Mouse (Mus musculus): ENCODE measurements around the gene Dgkh. TPM values are rescaled to one million over a fixed set of nuclear protein-coding genes. Genes with fewer than 3 reads are reported as not detected.

The Dgkh gene
- polyA plus RNA-seq, 1 experiment, result not detected

GRCm38 (mm10) chr14:78690883-78691282 is 41.7 kb downstream of the Dgkh start:
- H3K4me1 ChIP-seq (ENCODE audit: control insufficient read depth, insufficient read depth, low read length), result peaks cover 5% of the 10 kb centered on the region; the same call in 1 of the 2 replicates
- 11% methylated on average over 1 of the region's 1 CpGs for WGBS
- H3K27ac ChIP-seq (ENCODE audit: insufficient read depth, low read depth, low read length), result no peak overlapping the region
- H3K4me3 ChIP-seq (ENCODE audit: insufficient read depth, low read depth, low read length), result no peak overlapping the region
- TF ChIP-seq POLR2A (IDR thresholded peaks at IDR 0.05; ENCODE audit: insufficient read depth, low read depth, low read length) (no peak), CTCF (IDR thresholded peaks at IDR 0.05; ENCODE audit: insufficient read depth, low read depth, low read length) (no peak)

- TF ChIP-seq POLR2A (IDR thresholded peaks at IDR 0.05; ENCODE audit: insufficient read depth, low read depth, low read length) (no peak), CTCF (IDR thresholded peaks at IDR 0.05; ENCODE audit: insufficient read depth, low read depth, low read length) (no peak)
- Histone ChIP-seq H3K27ac (ENCODE audit: insufficient read depth, low read depth, low read length) (no peak overlapping the region), H3K4me3 (ENCODE audit: insufficient read depth, low read depth, low read length) (no peak overlapping the region), H3K4me1 (ENCODE audit: control insufficient read depth, insufficient read depth, low read length) (peaks cover 5% of the 10 kb centered on the region; the same call in 1 of the 2 replicates)
- 77% methylated on average over 4 of the region's 4 CpGs for WGBS
These were observed 42.2 kb downstream of the Dgkh start for GRCm38 (mm10) chr14:78690387-78690786.

GRCm38 (mm10) chr14:78689950-78690349 is 42.6 kb downstream of the Dgkh start:
- WGBS, result 95% methylated on average over 9 of the region's 9 CpGs
- Histone ChIP-seq H3K4me1 (ENCODE audit: control insufficient read depth, insufficient read depth, low read length) (peaks cover 5% of the 10 kb centered on the region; the same call in 1 of the 2 replicates), H3K4me3 (ENCODE audit: insufficient read depth, low read depth, low read length) (no peak overlapping the region), H3K27ac (ENCODE audit: insufficient read depth, low read depth, low read length) (no peak overlapping the region)
- TF ChIP-seq POLR2A (IDR thresholded peaks at IDR 0.05; ENCODE audit: insufficient read depth, low read depth, low read length) (no peak), CTCF (IDR thresholded peaks at IDR 0.05; ENCODE audit: insufficient read depth, low read depth, low read length) (no peak)

- 49% methylated on average over 4 of the region's 4 CpGs for WGBS
- no peak overlapping the region for H3K27ac ChIP-seq (ENCODE audit: insufficient read depth, low read depth, low read length)
- peaks cover 5% of the 10 kb centered on the region; the same call in 1 of the 2 replicates for H3K4me1 ChIP-seq (ENCODE audit: control insufficient read depth, insufficient read depth, low read length)
- no peak overlapping the region for H3K4me3 ChIP-seq (ENCODE audit: insufficient read depth, low read depth, low read length)
- TF ChIP-seq POLR2A (IDR thresholded peaks at IDR 0.05; ENCODE audit: insufficient read depth, low read depth, low read length) (no peak), CTCF (IDR thresholded peaks at IDR 0.05; ENCODE audit: insufficient read depth, low read depth, low read length) (no peak)
These were observed 44.9 kb downstream of the Dgkh start for GRCm38 (mm10) chr14:78687716-78688115.

- peaks cover 3% of the 10 kb centered on the region; the same call in 1 of the 2 replicates for H3K4me1 ChIP-seq (ENCODE audit: control insufficient read depth, insufficient read depth, low read length)
- no peak overlapping the region for H3K27ac ChIP-seq (ENCODE audit: insufficient read depth, low read depth, low read length)
- TF ChIP-seq POLR2A (IDR thresholded peaks at IDR 0.05; ENCODE audit: insufficient read depth, low read depth, low read length) (no peak), CTCF (IDR thresholded peaks at IDR 0.05; ENCODE audit: insufficient read depth, low read depth, low read length) (no peak)
- WGBS, result 92% methylated on average over 6 of the region's 6 CpGs
- H3K4me3 ChIP-seq (ENCODE audit: insufficient read depth, low read depth, low read length), result no peak overlapping the region
These were observed 45.9 kb downstream of the Dgkh start for GRCm38 (mm10) chr14:78686701-78687100.

- WGBS, result 83% methylated on average over 4 of the region's 4 CpGs
- Histone ChIP-seq H3K27ac (ENCODE audit: insufficient read depth, low read depth, low read length) (no peak overlapping the region), H3K4me1 (ENCODE audit: control insufficient read depth, insufficient read depth, low read length) (no peaks in the 10 kb centered on the region), H3K4me3 (ENCODE audit: insufficient read depth, low read depth, low read length) (no peak overlapping the region)
- no peak for TF ChIP-seq CTCF (IDR thresholded peaks at IDR 0.05; ENCODE audit: insufficient read depth, low read depth, low read length)
- no peak for TF ChIP-seq POLR2A (IDR thresholded peaks at IDR 0.05; ENCODE audit: insufficient read depth, low read depth, low read length)
These were observed 48.4 kb downstream of the Dgkh start for GRCm38 (mm10) chr14:78684171-78684570.

- Histone ChIP-seq H3K4me3 (ENCODE audit: insufficient read depth, low read depth, low read length) (no peak overlapping the region), H3K27ac (ENCODE audit: insufficient read depth, low read depth, low read length) (no peak overlapping the region), H3K4me1 (ENCODE audit: control insufficient read depth, insufficient read depth, low read length) (peaks cover 3% of the 10 kb centered on the region; the same call in 1 of the 2 replicates)
- WGBS, result 88% methylated on average over 3 of the region's 3 CpGs
- TF ChIP-seq POLR2A (IDR thresholded peaks at IDR 0.05; ENCODE audit: insufficient read depth, low read depth, low read length) (no peak), CTCF (IDR thresholded peaks at IDR 0.05; ENCODE audit: insufficient read depth, low read depth, low read length) (no peak)
These were observed 53.6 kb downstream of the Dgkh start for GRCm38 (mm10) chr14:78678981-78679380.

- TF ChIP-seq CTCF (IDR thresholded peaks at IDR 0.05; ENCODE audit: insufficient read depth, low read depth, low read length) (no peak), POLR2A (IDR thresholded peaks at IDR 0.05; ENCODE audit: insufficient read depth, low read depth, low read length) (no peak)
- no peak overlapping the region for H3K4me3 ChIP-seq (ENCODE audit: insufficient read depth, low read depth, low read length)
- WGBS, result 17% methylated on average over 7 of the region's 7 CpGs
- peaks cover 3% of the 10 kb centered on the region; the same call in 1 of the 2 replicates for H3K4me1 ChIP-seq (ENCODE audit: control insufficient read depth, insufficient read depth, low read length)
- peak overlapping the region; percentile 31; the same call in 1 of the 2 replicates for H3K27ac ChIP-seq (ENCODE audit: insufficient read depth, low read depth, low read length)
These were observed 54.6 kb downstream of the Dgkh start for GRCm38 (mm10) chr14:78677852-78678588.

GRCm38 (mm10) chr14:78676457-78676856 is 56.1 kb downstream of the Dgkh start:
- no peak for TF ChIP-seq CTCF (IDR thresholded peaks at IDR 0.05; ENCODE audit: insufficient read depth, low read depth, low read length)
- no peak for TF ChIP-seq POLR2A (IDR thresholded peaks at IDR 0.05; ENCODE audit: insufficient read depth, low read depth, low read length)
- Histone ChIP-seq H3K4me1 (ENCODE audit: control insufficient read depth, insufficient read depth, low read length) (peaks cover 3% of the 10 kb centered on the region; the same call in 1 of the 2 replicates), H3K27ac (ENCODE audit: insufficient read depth, low read depth, low read length) (no peak overlapping the region), H3K4me3 (ENCODE audit: insufficient read depth, low read depth, low read length) (no peak overlapping the region)
- WGBS, result 70% methylated on average over 6 of the region's 6 CpGs

All from olfactory bulb, adult 2 months (tissue).